Mouse (Mus musculus) liver, embryonic 15.5 days (tissue): Measurements from ENCODE around the gene Hnf1a. TPM values are rescaled to one million over a fixed set of nuclear protein-coding genes. Genes with fewer than 3 reads are reported as not detected.
A peak's percentile ranks its signal among the peaks of the same experiment; 100 is the strongest.

Experiments used
- ATAC-seq: fragments of 200-750 bp; cut with Nextera tagmentation; 2 replicates; pipeline ENCODE4 v1.8.0; 2017; ENCODE audit warnings: moderate number of reproducible peaks, mild to moderate bottlenecking, moderate library complexity; ENCODE audit not compliant: insufficient read depth
- H3K27ac ChIP-seq: fragments of 300-500 bp; sonication (generic); replicated peaks from 2 replicates; pipeline ENCODE4 v1.5.1; 2015; ENCODE audit warnings: mild to moderate bottlenecking, inconsistent platforms
- H3K27me3 ChIP-seq: fragments of 300-500 bp; sonication (generic); 2 replicates; pipeline ENCODE4 v1.6.1; 2015; ENCODE audit warnings: mild to moderate bottlenecking, inconsistent platforms
- H3K36me3 ChIP-seq: fragments of 300-500 bp; sonication (generic); replicated peaks from 2 replicates; pipeline ENCODE4 v1.6.1; 2015; ENCODE audit warnings: moderate library complexity, mild to moderate bottlenecking, inconsistent platforms
- H3K4me1 ChIP-seq: fragments of 300-500 bp; sonication (generic); replicated peaks from 2 replicates; pipeline ENCODE4 v1.6.1; 2015; ENCODE audit warnings: inconsistent platforms
- H3K4me2 ChIP-seq: fragments of 300-500 bp; sonication (generic); 2 replicates; pipeline ENCODE4 v1.6.1; 2015; ENCODE audit warnings: moderate library complexity, mild to moderate bottlenecking, inconsistent platforms
- H3K4me3 ChIP-seq: fragments of 300-500 bp; sonication (generic); replicated peaks from 2 replicates; pipeline ENCODE4 v1.5.1; 2015; ENCODE audit warnings: mild to moderate bottlenecking, inconsistent platforms
- H3K9ac ChIP-seq: fragments of 300-500 bp; sonication (generic); 2 replicates; pipeline ENCODE4 v1.6.1; 2015; ENCODE audit warnings: moderate library complexity, mild to moderate bottlenecking, inconsistent platforms
- H3K9me3 ChIP-seq: fragments of 300-500 bp; sonication (generic); replicated peaks from 2 replicates; pipeline ENCODE4 v1.6.1; 2016; ENCODE audit warnings: inconsistent platforms
- WGBS: fragments of 180-500 bp; shearing (Covaris S2); methylation state at CpG from one replicate; pipeline ENCODE4 v1.1.7; 2015; ENCODE audit warnings: mixed read lengths; ENCODE audit not compliant: insufficient replicate concordance; 5-methylcytosine and 5-hydroxymethylcytosine counted together
- polyA plus RNA-seq: library from polyadenylated mRNA; unstranded; fragments of >200 nt; fragmentation: Nextera tagmentation; extraction: Ambion mirVana; gene quantifications from 2 replicates; pipeline ENCODE4 v1.2.1, GENCODE M21; 2015

Hnf1a gene
- polyA plus RNA-seq, 1 experiment from 2014 or later, result 3.8 TPM

GRCm38 (mm10) chr5:114964967-114965898 is 5.7 kb downstream of the Hnf1a start:
- ATAC-seq, result no peak
- H3K4me1 ChIP-seq, result peaks cover 33% of the 10 kb centered on the region

GRCm38 (mm10) chr5:114964315-114964966 is 6.5 kb downstream of the Hnf1a start:
- Histone ChIP-seq H3K9me3 (no peaks in the 10 kb centered on the region), H3K4me2 (peak overlapping the region; percentile 51), H3K9ac (no peak overlapping the region; the same call in 1 of the 2 replicates), H3K27ac (peak overlapping the region; percentile 77), H3K36me3 (0 out of 2 replicates have a peak, but pooled peaks cover under 1% of the 10 kb centered on the region), H3K4me1 (peaks cover 33% of the 10 kb centered on the region), H3K27me3 (peaks cover 12% of the 10 kb centered on the region), H3K4me3 (peak overlapping the region; percentile 20; the same call in 1 of the 2 replicates)
- 39% methylated on average over 7 of the region's 7 CpGs for WGBS
- ATAC-seq, result peak; percentile 66

More at GRCm38 (mm10) chr5:114964967-114965898, 5.7 kb downstream of the Hnf1a start:
- WGBS, result 38% methylated on average over 17 of the region's 17 CpGs
- Histone ChIP-seq H3K27ac (peak overlapping the region; percentile 77), H3K9me3 (no peaks in the 10 kb centered on the region), H3K36me3 (no peaks in the 10 kb centered on the region), H3K4me3 (0 out of 2 replicates have a peak overlapping the region, but pooled peaks have one; percentile 20), H3K4me2 (peak overlapping the region; percentile 51), H3K9ac (no peak overlapping the region), H3K27me3 (peaks cover 20% of the 10 kb centered on the region)

GRCm38 (mm10) chr5:114961590-114962360 is 9.1 kb downstream of the Hnf1a start:
- H3K27ac ChIP-seq, result no peak overlapping the region
- 0 out of 2 replicates have a peak, but pooled peaks cover 4% of the 10 kb centered on the region for H3K36me3 ChIP-seq
- H3K27me3 ChIP-seq, result no peaks in the 10 kb centered on the region; the same call in 1 of the 2 replicates
- H3K4me1 ChIP-seq, result peaks cover 27% of the 10 kb centered on the region
- no peak for ATAC-seq
- H3K9ac ChIP-seq, result no peak overlapping the region
- 47% methylated on average over 4 of the region's 4 CpGs for WGBS
- no peak overlapping the region for H3K4me2 ChIP-seq
- no peaks in the 10 kb centered on the region for H3K9me3 ChIP-seq
- H3K4me3 ChIP-seq, result no peak overlapping the region

GRCm38 (mm10) chr5:114958069-114958468 is 12.8 kb downstream of the Hnf1a start:
- Histone ChIP-seq H3K4me1 (no peaks in the 10 kb centered on the region; the same call in 1 of the 2 replicates), H3K4me2 (no peak overlapping the region), H3K4me3 (no peak overlapping the region), H3K9me3 (no peaks in the 10 kb centered on the region), H3K36me3 (0 out of 2 replicates have a peak, but pooled peaks cover 4% of the 10 kb centered on the region), H3K9ac (no peak overlapping the region), H3K27ac (no peak overlapping the region), H3K27me3 (no peaks in the 10 kb centered on the region)
- no peak for ATAC-seq
- 72% methylated on average over 5 of the region's 5 CpGs for WGBS

- peaks cover 8% of the 10 kb centered on the region for H3K4me1 ChIP-seq
- 72% methylated on average over 14 of the region's 14 CpGs for WGBS
- no peak overlapping the region for H3K9ac ChIP-seq
- no peak for ATAC-seq
- H3K4me2 ChIP-seq, result no peak overlapping the region
- H3K4me3 ChIP-seq, result no peak overlapping the region
- no peaks in the 10 kb centered on the region for H3K9me3 ChIP-seq
- H3K27me3 ChIP-seq, result no peaks in the 10 kb centered on the region
- H3K36me3 ChIP-seq, result peaks cover 9% of the 10 kb centered on the region
- H3K27ac ChIP-seq, result no peak overlapping the region
Observed at GRCm38 (mm10) chr5:114953326-114953725, 17.6 kb downstream of the Hnf1a start.

GRCm38 (mm10) chr5:114951279-114951880 is 19.5 kb downstream of the Hnf1a start:
- Histone ChIP-seq H3K36me3 (peaks cover 28% of the 10 kb centered on the region), H3K4me1 (peaks cover 8% of the 10 kb centered on the region), H3K27me3 (no peaks in the 10 kb centered on the region), H3K4me3 (no peak overlapping the region), H3K9me3 (no peaks in the 10 kb centered on the region), H3K4me2 (no peak overlapping the region), H3K27ac (no peak overlapping the region), H3K9ac (no peak overlapping the region)
- WGBS, result 76% methylated on average over 21 of the region's 21 CpGs
- peak; percentile 19; the same call in 1 of the 2 replicates for ATAC-seq

- no peak for ATAC-seq
- H3K4me3 ChIP-seq, result no peak overlapping the region
- WGBS, result 71% methylated on average over 12 of the region's 12 CpGs
Observed at GRCm38 (mm10) chr5:114950669-114951068, 20.2 kb downstream of the Hnf1a start.

GRCm38 (mm10) chr5:114949812-114950211 is 21.1 kb downstream of the Hnf1a start:
- no peak overlapping the region for H3K27ac ChIP-seq
- peaks cover 37% of the 10 kb centered on the region for H3K36me3 ChIP-seq
- 69% methylated on average over 9 of the region's 9 CpGs for WGBS
- no peak overlapping the region for H3K4me3 ChIP-seq
- H3K9me3 ChIP-seq, result no peaks in the 10 kb centered on the region
- H3K9ac ChIP-seq, result no peak overlapping the region
- no peaks in the 10 kb centered on the region for H3K27me3 ChIP-seq
- no peak overlapping the region for H3K4me2 ChIP-seq
- peaks cover 8% of the 10 kb centered on the region for H3K4me1 ChIP-seq
- no peak for ATAC-seq

More at GRCm38 (mm10) chr5:114950669-114951068, 20.2 kb downstream of the Hnf1a start:
- Histone ChIP-seq H3K4me1 (peaks cover 8% of the 10 kb centered on the region), H3K36me3 (peaks cover 35% of the 10 kb centered on the region), H3K27ac (no peak overlapping the region), H3K9ac (no peak overlapping the region), H3K27me3 (no peaks in the 10 kb centered on the region), H3K9me3 (no peaks in the 10 kb centered on the region), H3K4me2 (no peak overlapping the region)

GRCm38 (mm10) chr5:114949316-114949715 is 21.6 kb downstream of the Hnf1a start:
- Histone ChIP-seq H3K36me3 (peaks cover 37% of the 10 kb centered on the region), H3K4me2 (no peak overlapping the region), H3K27ac (no peak overlapping the region), H3K9ac (no peak overlapping the region), H3K4me1 (peaks cover 8% of the 10 kb centered on the region), H3K4me3 (no peak overlapping the region), H3K9me3 (no peaks in the 10 kb centered on the region), H3K27me3 (no peaks in the 10 kb centered on the region)
- 51% methylated on average over 5 of the region's 5 CpGs for WGBS
- ATAC-seq, result no peak

- H3K27ac ChIP-seq, result no peak overlapping the region
- H3K4me1 ChIP-seq, result peaks cover 8% of the 10 kb centered on the region
- peaks cover 37% of the 10 kb centered on the region for H3K36me3 ChIP-seq
- no peaks in the 10 kb centered on the region for H3K27me3 ChIP-seq
- 58% methylated on average over 6 of the region's 6 CpGs for WGBS
- no peak overlapping the region for H3K4me2 ChIP-seq
- H3K9me3 ChIP-seq, result no peaks in the 10 kb centered on the region
- H3K9ac ChIP-seq, result no peak overlapping the region
- no peak overlapping the region for H3K4me3 ChIP-seq
- peak; percentile 60 for ATAC-seq
Observed at GRCm38 (mm10) chr5:114948891-114949290, 22.0 kb downstream of the Hnf1a start.
